Mouse (Mus musculus) lung, adult 2 months (tissue): ENCODE data around the gene Cdkal1.

ENCODE experiments used
- CTCF ChIP-seq: fragments of 200-500 bp; IDR thresholded peaks from 2 replicates; pipeline ENCODE4 v1.5.1; 2011; ENCODE audit warnings: mild to moderate bottlenecking, low read length, control low read depth; ENCODE audit not compliant: insufficient read depth
- POLR2A ChIP-seq: fragments of 200-500 bp; IDR thresholded peaks from 2 replicates; pipeline ENCODE4 v1.6.1; 2011; ENCODE audit warnings: low read depth, mild to moderate bottlenecking, control low read depth, low read length, borderline replicate concordance; ENCODE audit errors: extremely low read depth

DNA sequence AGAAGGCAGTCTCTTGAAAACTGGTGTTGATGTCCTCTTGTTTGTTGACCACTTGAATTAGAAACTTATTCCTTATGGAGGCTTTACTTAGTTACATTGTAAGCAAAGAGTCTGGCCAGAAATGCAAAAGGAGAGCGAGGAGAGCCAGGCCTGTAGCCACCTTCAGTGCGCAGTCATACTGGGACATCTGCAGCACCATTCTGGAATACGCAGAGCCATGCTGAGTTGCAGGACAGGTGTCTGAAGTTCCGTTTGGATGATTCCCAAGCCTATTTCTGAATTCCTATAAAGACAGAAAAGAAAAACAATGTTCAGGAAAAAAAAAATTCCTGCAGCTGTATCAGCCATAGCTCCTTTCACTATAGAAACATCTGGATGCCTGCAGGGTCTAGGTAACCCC lies 529.5 kb downstream of the Cdkal1 start:
- no peak for TF ChIP-seq CTCF
- no peak for TF ChIP-seq POLR2A
